Mouse (Mus musculus) kidney, adult 2 months (tissue): ENCODE data around the gene Mdga1.
A peak's percentile ranks its signal among the peaks of the same experiment; 100 is the strongest.

Experiments
- CTCF ChIP-seq: fragments of 200-500 bp; conservative IDR thresholded peaks from 2 replicates; pipeline ENCODE4 v1.5.1; 2011; ENCODE audit warnings: low read depth, mild to moderate bottlenecking, control low read depth, low read length, moderate library complexity, mixed read lengths; ENCODE audit not compliant: insufficient read depth, insufficient read length
- POLR2A ChIP-seq: fragments of 200-500 bp; IDR thresholded peaks from one replicate; pipeline ENCODE4 v1.6.1; 2011; ENCODE audit warnings: low read depth, low read length, control low read depth

- peak; percentile 54 for TF ChIP-seq CTCF
- no peak for TF ChIP-seq POLR2A
Observed at GRCm38 (mm10) chr17:29858764-29859163, 111.1 kb downstream of the Mdga1 start.
